In the genomic region with DNA sequence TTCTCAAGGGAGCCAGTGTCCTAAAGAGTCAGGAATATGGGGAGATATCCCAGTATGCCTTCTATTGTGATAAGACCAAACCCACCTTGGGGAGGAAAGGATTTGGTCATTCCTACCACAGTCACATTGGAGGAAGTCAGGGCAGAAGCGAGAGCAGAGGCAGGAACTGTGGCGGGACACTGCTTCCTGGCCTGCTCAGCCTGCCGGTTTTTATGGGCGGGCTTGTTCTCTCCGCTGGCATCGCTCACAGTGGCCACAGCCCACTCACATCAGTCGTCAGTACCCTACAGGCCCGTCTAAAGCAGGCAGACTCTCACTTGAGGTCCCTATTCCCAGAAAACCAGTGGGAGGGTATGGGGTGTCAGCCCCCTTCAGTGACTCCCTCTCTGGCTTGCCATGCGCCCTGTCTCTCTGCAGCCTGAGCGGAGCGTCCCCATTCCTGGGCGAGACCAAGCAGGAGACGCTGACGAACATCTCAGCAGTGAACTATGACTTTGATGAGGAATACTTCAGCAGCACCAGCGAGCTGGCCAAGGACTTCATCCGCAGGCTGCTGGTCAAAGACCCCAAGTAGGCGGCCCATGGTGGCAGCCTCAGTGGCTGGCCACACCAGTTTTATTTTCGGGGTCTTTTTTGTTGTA, we compare ENCODE assay signal across 1 mouse cellular context.
TF ChIP-seq lines count a peak whose summit lies in the region.

No protein-coding gene starts in this region.

TF ChIP-seq in MEL, 35 proteins besides CTCF, POLR2A, EP300 and RAD21:
- no peak for TF ChIP-seq HCFC1 (IDR thresholded peaks at IDR 0.05; ENCODE audit: low read depth, low read length)
- no peak for TF ChIP-seq ELF1 (IDR thresholded peaks at IDR 0.05; ENCODE audit: low read depth, low read length)
- TF ChIP-seq ZNF384 (IDR thresholded peaks at IDR 0.05; ENCODE audit: low read depth, low read length), result no peak
- no peak for TF ChIP-seq KAT2A (conservative IDR thresholded peaks at IDR 0.05; ENCODE audit: low read depth, low read length)
- TF ChIP-seq POLR2AphosphoS2 (IDR thresholded peaks at IDR 0.05; ENCODE audit: low read length), result no peak
- TF ChIP-seq JUND (IDR thresholded peaks at IDR 0.05; ENCODE audit: low read depth, low read length), result no peak
- no peak for TF ChIP-seq MAZ (IDR thresholded peaks at IDR 0.05; ENCODE audit: low read depth, low read length)
- no peak for TF ChIP-seq MAFK (IDR thresholded peaks at IDR 0.05; ENCODE audit: borderline replicate concordance, low read depth, low read length)
- no peak for TF ChIP-seq BHLHE40 (IDR thresholded peaks at IDR 0.05; ENCODE audit: borderline replicate concordance, low read depth, low read length)
- no peak for TF ChIP-seq MAX (IDR thresholded peaks at IDR 0.05; ENCODE audit: low read length)
- no peak for TF ChIP-seq CHD1 (IDR thresholded peaks at IDR 0.05; ENCODE audit: low read depth, low read length)
- TF ChIP-seq UBTF (IDR thresholded peaks at IDR 0.05; ENCODE audit: borderline replicate concordance, insufficient read depth, low read depth, low read length), result no peak
- TF ChIP-seq USF1 (IDR thresholded peaks at IDR 0.05; ENCODE audit: low read depth, low read length), result no peak
- TF ChIP-seq SMC3 (IDR thresholded peaks at IDR 0.05; ENCODE audit: low read depth, low read length), result no peak
- TF ChIP-seq RCOR1 (IDR thresholded peaks at IDR 0.05; ENCODE audit: low read depth, low read length), result no peak
- no peak for TF ChIP-seq MEF2A (IDR thresholded peaks at IDR 0.05; ENCODE audit: extremely low read depth, insufficient replicate concordance, low read depth, low read length, poor library complexity, severe bottlenecking)
- no peak for TF ChIP-seq USF2 (IDR thresholded peaks at IDR 0.05; ENCODE audit: borderline replicate concordance in 1 of 2, insufficient read depth in 1 of 2, low read depth in 1 of 2, low read length in 2 of 2)
- no peak for TF ChIP-seq ZC3H11A (IDR thresholded peaks at IDR 0.05; ENCODE audit: low read depth, low read length)
TF ChIP-seq in MEL: peak in this region for 0.
